Mouse (Mus musculus): ENCODE data around the gene Rnf5. TPM values are rescaled to one million over a fixed set of nuclear protein-coding genes. Genes with fewer than 3 reads are reported as not detected.
A peak's percentile ranks its signal among the peaks of the same experiment; 100 is the strongest.

Gene Rnf5
- polyA plus RNA-seq, 1 experiment from 2014 or later, result 114 TPM

- peak; percentile 85 for ATAC-seq (replicated peaks; ENCODE audit: extremely low read depth, insufficient read depth, low FRiP score)
- H3K9me3 ChIP-seq (replicated peaks; ENCODE audit: control insufficient read depth, low read length), result no peaks in the 10 kb centered on the region
- H3K4me2 ChIP-seq (ENCODE audit: low read depth, low read length), result peak within 1 kb of the TSS; percentile 96
- H3K27ac ChIP-seq (ENCODE audit: low read length), result peak within 1 kb of the TSS; percentile 96
- H3K4me3 ChIP-seq (ENCODE audit: low read length), result peak within 1 kb of the TSS; percentile 83
- WGBS, result under 1% methylated on average over 34 of the region's 35 CpGs
- H3K4me1 ChIP-seq (ENCODE audit: control insufficient read depth, insufficient read depth, low read length), result peaks cover 46% of the 10 kb centered on the region
- peak within 1 kb of the TSS; percentile 93 for H3K9ac ChIP-seq (ENCODE audit: low read length)
- no peaks in the 10 kb centered on the region for H3K27me3 ChIP-seq (ENCODE audit: control insufficient read depth, insufficient read depth, low read length)
- H3K36me3 ChIP-seq (ENCODE audit: control insufficient read depth, insufficient read depth), result peaks cover 11% of the 10 kb centered on the region
Measured at GRCm38 (mm10) chr17:34604061-34604508, 595 bp upstream of the Rnf5 start, which contains the start of gene Agpat1. Agpat1 (plus strand) TSS chr17:34604262.

GRCm38 (mm10) chr17:34601796-34602195 is 1.7 kb downstream of the Rnf5 start:
- 83% methylated on average over 12 of the region's 12 CpGs for WGBS
- H3K9ac ChIP-seq (ENCODE audit: low read length), result no peak overlapping the region
- H3K36me3 ChIP-seq (ENCODE audit: control insufficient read depth, insufficient read depth), result peaks cover 6% of the 10 kb centered on the region
- H3K4me2 ChIP-seq (ENCODE audit: low read depth, low read length), result peak overlapping the region; percentile 96; the same call in 1 of the 2 replicates
- H3K4me1 ChIP-seq (ENCODE audit: control insufficient read depth, insufficient read depth, low read length), result peaks cover 35% of the 10 kb centered on the region
- ATAC-seq (replicated peaks; ENCODE audit: extremely low read depth, insufficient read depth, low FRiP score), result no peak
- no peak overlapping the region for H3K4me3 ChIP-seq (ENCODE audit: low read length)
- no peaks in the 10 kb centered on the region for H3K27me3 ChIP-seq (ENCODE audit: control insufficient read depth, insufficient read depth, low read length)
- H3K27ac ChIP-seq (ENCODE audit: low read length), result no peak overlapping the region
- H3K9me3 ChIP-seq (replicated peaks; ENCODE audit: control insufficient read depth, low read length), result no peaks in the 10 kb centered on the region

GRCm38 (mm10) chr17:34599891-34600290 is 3.6 kb downstream of the Rnf5 start:
- Histone ChIP-seq H3K4me2 (ENCODE audit: low read depth, low read length) (no peak overlapping the region), H3K27me3 (ENCODE audit: control insufficient read depth, insufficient read depth, low read length) (no peaks in the 10 kb centered on the region), H3K27ac (ENCODE audit: low read length) (no peak overlapping the region), H3K36me3 (ENCODE audit: control insufficient read depth, insufficient read depth) (peaks cover 14% of the 10 kb centered on the region), H3K4me1 (ENCODE audit: control insufficient read depth, insufficient read depth, low read length) (peaks cover 31% of the 10 kb centered on the region), H3K9ac (ENCODE audit: low read length) (no peak overlapping the region), H3K9me3 (replicated peaks; ENCODE audit: control insufficient read depth, low read length) (no peaks in the 10 kb centered on the region), H3K4me3 (ENCODE audit: low read length) (no peak overlapping the region)
- 78% methylated on average over 9 of the region's 9 CpGs for WGBS
- no peak for ATAC-seq (replicated peaks; ENCODE audit: extremely low read depth, insufficient read depth, low FRiP score)

GRCm38 (mm10) chr17:34597566-34598095 is 5.9 kb downstream of the Rnf5 start, which contains the start of gene Ager:
Ager (plus strand) TSS chr17:34597862.
- H3K4me1 ChIP-seq (ENCODE audit: control insufficient read depth, insufficient read depth, low read length), result peaks cover 35% of the 10 kb centered on the region
- WGBS, result 10% methylated on average over 6 of the region's 6 CpGs
- no peak within 1 kb of the TSS for H3K27ac ChIP-seq (ENCODE audit: low read length)
- H3K4me2 ChIP-seq (ENCODE audit: low read depth, low read length), result peak within 1 kb of the TSS; percentile 20; the same call in 1 of the 2 replicates
- H3K27me3 ChIP-seq (ENCODE audit: control insufficient read depth, insufficient read depth, low read length), result no peaks in the 10 kb centered on the region
- peak within 1 kb of the TSS; percentile 39 for H3K9ac ChIP-seq (ENCODE audit: low read length)
- H3K36me3 ChIP-seq (ENCODE audit: control insufficient read depth, insufficient read depth), result peaks cover 19% of the 10 kb centered on the region
- H3K4me3 ChIP-seq (ENCODE audit: low read length), result no peak within 1 kb of the TSS
- no peaks in the 10 kb centered on the region for H3K9me3 ChIP-seq (replicated peaks; ENCODE audit: control insufficient read depth, low read length)
- no peak for ATAC-seq (replicated peaks; ENCODE audit: extremely low read depth, insufficient read depth, low FRiP score)

GRCm38 (mm10) chr17:34596098-34596497 is 7.4 kb downstream of the Rnf5 start:
- 59% methylated on average over 8 of the region's 8 CpGs for WGBS
- no peaks in the 10 kb centered on the region for H3K27me3 ChIP-seq (ENCODE audit: control insufficient read depth, insufficient read depth, low read length)
- H3K4me1 ChIP-seq (ENCODE audit: control insufficient read depth, insufficient read depth, low read length), result peaks cover 33% of the 10 kb centered on the region
- no peak for ATAC-seq (replicated peaks; ENCODE audit: extremely low read depth, insufficient read depth, low FRiP score)
- H3K36me3 ChIP-seq (ENCODE audit: control insufficient read depth, insufficient read depth), result peaks cover 17% of the 10 kb centered on the region
- no peaks in the 10 kb centered on the region for H3K9me3 ChIP-seq (replicated peaks; ENCODE audit: control insufficient read depth, low read length)
- no peak overlapping the region for H3K4me2 ChIP-seq (ENCODE audit: low read depth, low read length)
- no peak overlapping the region for H3K9ac ChIP-seq (ENCODE audit: low read length)
- H3K4me3 ChIP-seq (ENCODE audit: low read length), result no peak overlapping the region
- H3K27ac ChIP-seq (ENCODE audit: low read length), result no peak overlapping the region

GRCm38 (mm10) chr17:34593752-34594525 is 9.6 kb downstream of the Rnf5 start:
- 56% methylated on average over 33 of the region's 34 CpGs for WGBS

GRCm38 (mm10) chr17:34592581-34593549 is 10.6 kb downstream of the Rnf5 start:
- H3K36me3 ChIP-seq (ENCODE audit: control insufficient read depth, insufficient read depth), result peaks cover 13% of the 10 kb centered on the region
- peak overlapping the region; percentile 98 for H3K9ac ChIP-seq (ENCODE audit: low read length)
- H3K4me2 ChIP-seq (ENCODE audit: low read depth, low read length), result peak overlapping the region; percentile 100
- peak overlapping the region; percentile 87 for H3K4me3 ChIP-seq (ENCODE audit: low read length)
- no peaks in the 10 kb centered on the region for H3K27me3 ChIP-seq (ENCODE audit: control insufficient read depth, insufficient read depth, low read length)
- 0 out of 2 replicates have a peak, but pooled peaks have one; percentile 2 for ATAC-seq (replicated peaks; ENCODE audit: extremely low read depth, insufficient read depth, low FRiP score)
- no peaks in the 10 kb centered on the region for H3K9me3 ChIP-seq (replicated peaks; ENCODE audit: control insufficient read depth, low read length)
- peak overlapping the region; percentile 88 for H3K27ac ChIP-seq (ENCODE audit: low read length)
- peaks cover 54% of the 10 kb centered on the region for H3K4me1 ChIP-seq (ENCODE audit: control insufficient read depth, insufficient read depth, low read length)
- 2% methylated on average over 27 of the region's 32 CpGs for WGBS

More at GRCm38 (mm10) chr17:34593752-34594525, 9.6 kb downstream of the Rnf5 start:
- 0 out of 2 replicates have a peak overlapping the region, but pooled peaks have one; percentile 88 for H3K27ac ChIP-seq (ENCODE audit: low read length)
- H3K4me3 ChIP-seq (ENCODE audit: low read length), result peak overlapping the region; percentile 87
- H3K9me3 ChIP-seq (replicated peaks; ENCODE audit: control insufficient read depth, low read length), result no peaks in the 10 kb centered on the region
- no peaks in the 10 kb centered on the region for H3K27me3 ChIP-seq (ENCODE audit: control insufficient read depth, insufficient read depth, low read length)
- peaks cover 46% of the 10 kb centered on the region for H3K4me1 ChIP-seq (ENCODE audit: control insufficient read depth, insufficient read depth, low read length)
- peak overlapping the region; percentile 100 for H3K4me2 ChIP-seq (ENCODE audit: low read depth, low read length)
- H3K36me3 ChIP-seq (ENCODE audit: control insufficient read depth, insufficient read depth), result peaks cover 13% of the 10 kb centered on the region
- ATAC-seq (replicated peaks; ENCODE audit: extremely low read depth, insufficient read depth, low FRiP score), result no peak
- peak overlapping the region; percentile 98 for H3K9ac ChIP-seq (ENCODE audit: low read length)

GRCm38 (mm10) chr17:34591994-34592375 is 11.5 kb downstream of the Rnf5 start:
- Histone ChIP-seq H3K4me3 (ENCODE audit: low read length) (peak overlapping the region; percentile 87), H3K9me3 (replicated peaks; ENCODE audit: control insufficient read depth, low read length) (no peaks in the 10 kb centered on the region), H3K27ac (ENCODE audit: low read length) (peak overlapping the region; percentile 88), H3K4me2 (ENCODE audit: low read depth, low read length) (peak overlapping the region; percentile 100), H3K4me1 (ENCODE audit: control insufficient read depth, insufficient read depth, low read length) (peaks cover 47% of the 10 kb centered on the region), H3K27me3 (ENCODE audit: control insufficient read depth, insufficient read depth, low read length) (no peaks in the 10 kb centered on the region), H3K9ac (ENCODE audit: low read length) (peak overlapping the region; percentile 98), H3K36me3 (ENCODE audit: control insufficient read depth, insufficient read depth) (peaks cover 13% of the 10 kb centered on the region)
- 0% methylated on average over 15 of the region's 35 CpGs for WGBS
- ATAC-seq (replicated peaks; ENCODE audit: extremely low read depth, insufficient read depth, low FRiP score), result peak; percentile 34

Data from heart, embryonic 16.5 days (tissue).